Mouse (Mus musculus): Measurements from ENCODE around the gene Zfp874b.

- TF ChIP-seq CTCF (IDR thresholded peaks at IDR 0.05; ENCODE audit: low read depth, low read length) (no peak), POLR2A (IDR thresholded peaks at IDR 0.05; ENCODE audit: borderline replicate concordance, low read depth, low read length) (no peak)
These were observed 2.5 kb downstream of the Zfp874b start for GRCm38 (mm10) chr13:67481528-67481927.

All from bone marrow macrophage, adult 2 months (primary cell).